Mouse (Mus musculus) liver, postnatal 0 days (tissue): ENCODE measurements around the gene Gusb.

Experiments
- CTCF ChIP-seq: sonication (generic); IDR thresholded peaks from 2 replicates; pipeline ENCODE4 v1.5.1; 2016; ENCODE audit warnings: antibody characterized with exemption, low read depth
- EP300 ChIP-seq: IDR thresholded peaks from 2 replicates; pipeline ENCODE4 v1.6.1; 2016; ENCODE audit warnings: antibody characterized with exemption, low read depth, mild to moderate bottlenecking

GRCm38 (mm10) chr5:130000735-130001134 is 2.1 kb downstream of the Gusb start:
- TF ChIP-seq EP300 = no peak
- TF ChIP-seq CTCF = no peak
